Mouse (Mus musculus) right cerebral cortex, adult 18-20 months (tissue): ENCODE results near the gene Gm3488.
"Not testable (repeated sequence)": the region's sequence is repeated elsewhere in the genome, so short reads cannot be mapped to it uniquely, and the experiment has no call there.

Experiments
- DNase-seq: peaks from one replicate; pipeline ENCODE4 v3.0.0; 2022; ENCODE audit warnings: mixed read lengths

The Gm3488 gene

DNA sequence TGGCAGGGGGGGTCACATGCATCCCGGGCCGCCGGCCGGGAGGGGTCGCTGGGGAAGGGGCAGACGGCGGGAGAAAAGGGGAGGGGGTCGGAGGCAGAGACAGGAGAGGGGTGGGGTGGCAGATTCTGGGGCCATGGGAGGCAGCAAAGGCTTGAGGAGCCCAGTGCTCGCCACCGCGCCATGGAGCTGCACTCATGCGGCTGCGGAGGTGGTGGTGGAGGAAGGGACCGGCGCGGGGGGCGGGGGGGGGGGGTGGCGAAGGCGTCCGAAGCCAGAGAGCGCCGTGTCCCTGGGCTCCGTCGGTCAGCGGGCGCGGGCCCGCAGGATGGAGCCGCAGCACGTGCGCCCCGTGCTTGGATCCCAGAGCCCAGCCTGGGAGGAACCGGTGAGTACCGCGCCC is at the start of gene Gm3488:
Gene Gm3488 (plus strand): TSS at position 301 of the 400 bp plus-strand sequence.
- DNase-seq, result not testable (repeated sequence)

DNA sequence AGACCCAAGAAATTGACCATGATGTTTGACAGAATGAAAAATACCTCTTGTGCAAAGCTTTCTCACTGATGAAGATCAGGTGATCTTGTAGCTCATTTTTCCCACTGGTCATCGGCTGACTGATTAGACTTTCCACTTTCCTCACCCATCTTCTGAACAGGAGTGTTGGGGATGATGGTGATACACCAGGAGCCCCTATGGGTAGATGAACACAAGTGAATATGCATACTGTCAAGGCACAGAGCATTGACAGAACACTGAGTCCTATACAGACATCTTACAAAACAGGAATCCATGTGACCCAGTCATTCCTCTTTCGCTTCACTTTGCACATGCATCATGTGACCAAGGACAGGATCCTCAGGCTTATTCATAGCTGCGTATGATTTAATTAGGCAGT is 46.1 kb upstream of the Gm3488 start, which contains the start of gene Gm3194:
Gene Gm3194 (minus strand): TSS at position 101 of the 400 bp plus-strand sequence.
- DNase-seq, result not testable (repeated sequence)

GRCm38 (mm10) chr14:5460469-5460868 is 41.0 kb upstream of the Gm3488 start:
- DNase-seq, result not testable (repeated sequence)

DNA sequence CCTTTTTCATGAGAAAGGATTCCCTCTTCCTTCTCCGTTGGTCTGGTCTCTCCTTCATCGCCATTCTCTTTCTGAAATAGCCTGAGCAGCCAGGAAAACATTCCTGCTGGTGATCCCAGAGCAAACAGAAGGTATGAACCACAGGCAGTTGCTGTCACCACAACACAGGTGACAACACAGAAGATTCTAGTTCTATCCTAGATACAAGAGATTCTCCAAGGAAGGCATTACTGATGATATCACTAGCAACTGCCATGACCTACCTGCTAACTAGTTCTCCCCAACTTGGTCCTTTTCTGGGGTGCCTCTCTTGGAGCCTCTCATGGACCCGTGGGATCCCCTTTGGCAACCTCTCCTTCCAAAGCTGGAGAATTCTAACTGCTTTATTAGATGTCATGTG is 23.7 kb upstream of the Gm3488 start, which contains the start of gene Gm8246:
Gene Gm8246 (minus strand): TSS at position 101 of the 400 bp plus-strand sequence.
- DNase-seq, result not testable (repeated sequence)

DNA sequence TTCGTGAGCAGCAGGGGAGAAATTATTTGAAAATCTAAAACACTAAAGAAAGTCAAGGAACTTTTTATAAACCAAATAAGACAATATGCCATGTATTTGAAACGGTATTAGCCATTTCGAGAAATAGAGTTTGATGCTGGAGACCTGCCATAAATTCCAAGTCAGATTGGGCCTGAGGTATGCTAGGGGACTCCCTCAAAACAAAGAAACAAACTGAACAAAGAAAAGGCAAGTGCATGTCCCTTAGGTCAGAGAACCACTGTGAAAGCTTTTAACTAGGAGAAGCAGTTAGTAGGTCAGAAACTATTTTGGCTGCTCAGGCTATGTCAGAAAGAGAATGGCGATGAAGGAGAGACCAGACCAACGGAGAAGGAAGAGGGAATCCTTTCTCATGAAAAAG is 17.6 kb upstream of the Gm3488 start, which contains the start of gene Gm3187:
Gene Gm3187 (plus strand): TSS at position 301 of the 400 bp plus-strand sequence.
- not testable (repeated sequence) for DNase-seq

DNA sequence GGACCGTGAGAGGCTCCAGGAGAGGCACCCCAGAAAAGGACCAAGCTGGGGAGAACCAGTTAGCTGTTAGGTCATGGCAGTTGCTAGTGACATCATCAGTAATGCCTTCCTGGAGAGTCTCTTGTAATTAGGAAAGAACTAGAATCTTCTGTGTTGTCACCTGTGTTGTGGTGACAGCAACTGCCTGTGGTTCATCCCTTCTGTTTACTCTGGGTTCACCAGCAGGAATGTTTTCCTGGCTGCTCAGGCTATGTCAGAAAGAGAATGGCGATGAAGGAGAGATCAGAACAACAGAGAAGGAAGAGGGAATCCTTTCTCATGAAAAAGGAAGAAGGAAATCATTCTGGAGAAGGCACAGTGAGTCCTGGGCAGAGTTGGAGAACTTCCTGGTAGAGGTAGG is 36.7 kb downstream of the Gm3488 start, which contains the start of gene Gm3532:
Gene Gm3532 (plus strand): TSS at position 301 of the 400 bp plus-strand sequence.
- DNase-seq, result not testable (repeated sequence)
